Mouse (Mus musculus) small intestine, adult 2 months (tissue): ENCODE measurements at regions not wholly inside any gene's neighbourhood (a gene's known extent, or its start where the extent isn't known, plus 50 kb on each side); places are given as distances from the start of the nearest gene placed in this dataset.

Experiments used
- H3K27ac ChIP-seq: fragments of 200-500 bp; 2 replicates; pipeline ENCODE4 v1.5.1; 2012; ENCODE audit warnings: low read depth, low read length, control low read depth, inconsistent platforms; ENCODE audit not compliant: insufficient read depth
- H3K27me3 ChIP-seq: fragments of 200-500 bp; 2 replicates; pipeline ENCODE4 v1.6.1; 2012; ENCODE audit warnings: mild to moderate bottlenecking, moderate library complexity, low read length, inconsistent platforms; ENCODE audit not compliant: control insufficient read depth, insufficient read depth
- H3K36me3 ChIP-seq: fragments of 200-500 bp; 2 replicates; pipeline ENCODE4 v1.6.1; 2012; ENCODE audit warnings: mild to moderate bottlenecking, low read length, control low read depth, inconsistent platforms; ENCODE audit not compliant: control insufficient read depth, insufficient read depth
- H3K4me1 ChIP-seq: fragments of 200-500 bp; 2 replicates; pipeline ENCODE4 v1.6.1; 2012; ENCODE audit warnings: low read length, inconsistent platforms, mixed read lengths; ENCODE audit not compliant: control insufficient read depth, insufficient read depth, insufficient read length
- H3K4me3 ChIP-seq: fragments of 200-500 bp; 2 replicates; pipeline ENCODE4 v1.5.1; 2012; ENCODE audit warnings: low read depth, mild to moderate bottlenecking, control low read depth, inconsistent platforms, low read length, moderate library complexity
- CTCF ChIP-seq: fragments of 200-500 bp; IDR thresholded peaks from 2 replicates; pipeline ENCODE4 v1.5.1; 2012; ENCODE audit warnings: low read depth, mild to moderate bottlenecking, control low read depth, inconsistent platforms, low read length, moderate library complexity, mixed read lengths; ENCODE audit not compliant: insufficient replicate concordance, insufficient read length; ENCODE audit errors: extremely low read depth
- POLR2A ChIP-seq: fragments of 200-500 bp; IDR thresholded peaks from 2 replicates; pipeline ENCODE4 v1.6.1; 2012; ENCODE audit warnings: low read depth, mild to moderate bottlenecking, control low read depth, inconsistent platforms, low read length, moderate library complexity
- WGBS: fragments of 180-500 bp; shearing (Covaris S2); methylation state at CpG from one replicate; pipeline ENCODE4 v1.1.7; 2018; 5-methylcytosine and 5-hydroxymethylcytosine counted together

GRCm38 (mm10) chr3:133599731-133600130 is 54.8 kb upstream of the Tet2 start:
- 93% methylated on average over 7 of the region's 7 CpGs for WGBS
- TF ChIP-seq CTCF (no peak), POLR2A (no peak)
- no peaks in the 10 kb centered on the region; the same call in 1 of the 2 replicates for H3K27me3 ChIP-seq
- H3K27ac ChIP-seq, result no peak overlapping the region
- H3K4me3 ChIP-seq, result no peak overlapping the region
- no peaks in the 10 kb centered on the region for H3K36me3 ChIP-seq
- H3K4me1 ChIP-seq, result no peaks in the 10 kb centered on the region

GRCm38 (mm10) chr3:133600447-133601220 is 55.7 kb upstream of the Tet2 start:
- 32% methylated on average over 11 of the region's 11 CpGs for WGBS

GRCm38 (mm10) chr3:133605460-133605859 is 60.5 kb upstream of the Tet2 start:
- 78% methylated on average over 6 of the region's 6 CpGs for WGBS
- Histone ChIP-seq H3K36me3 (no peaks in the 10 kb centered on the region), H3K4me1 (no peaks in the 10 kb centered on the region), H3K27ac (no peak overlapping the region), H3K4me3 (no peak overlapping the region), H3K27me3 (no peaks in the 10 kb centered on the region)
- TF ChIP-seq CTCF, result no peak
- no peak for TF ChIP-seq POLR2A

More at GRCm38 (mm10) chr3:133600447-133601220, 55.7 kb upstream of the Tet2 start:
- H3K27ac ChIP-seq, result no peak overlapping the region
- H3K4me3 ChIP-seq, result no peak overlapping the region
- no peaks in the 10 kb centered on the region for H3K36me3 ChIP-seq
- H3K27me3 ChIP-seq, result no peaks in the 10 kb centered on the region; the same call in 1 of the 2 replicates
- no peak for TF ChIP-seq CTCF
- H3K4me1 ChIP-seq, result no peaks in the 10 kb centered on the region

GRCm38 (mm10) chr3:133608845-133609261 is 63.9 kb upstream of the Tet2 start:
- Histone ChIP-seq H3K27ac (no peak overlapping the region), H3K4me3 (no peak overlapping the region), H3K4me1 (no peaks in the 10 kb centered on the region), H3K27me3 (no peaks in the 10 kb centered on the region), H3K36me3 (no peaks in the 10 kb centered on the region)
- WGBS, result 60% methylated on average over 3 of the region's 3 CpGs
- no peak for TF ChIP-seq CTCF
- no peak for TF ChIP-seq POLR2A

- TF ChIP-seq CTCF (no peak), POLR2A (no peak)
- 71% methylated on average over 12 of the region's 12 CpGs for WGBS
- Histone ChIP-seq H3K27me3 (no peaks in the 10 kb centered on the region), H3K36me3 (no peaks in the 10 kb centered on the region), H3K4me3 (no peak overlapping the region), H3K4me1 (no peaks in the 10 kb centered on the region), H3K27ac (no peak overlapping the region)
Observed at GRCm38 (mm10) chr3:133613836-133614711, 69.1 kb upstream of the Tet2 start.

GRCm38 (mm10) chr3:133614712-133615426 is 69.9 kb upstream of the Tet2 start:
- Histone ChIP-seq H3K4me1 (no peaks in the 10 kb centered on the region), H3K4me3 (no peak overlapping the region), H3K36me3 (no peaks in the 10 kb centered on the region), H3K27ac (no peak overlapping the region), H3K27me3 (no peaks in the 10 kb centered on the region)
- 67% methylated on average over 14 of the region's 14 CpGs for WGBS
- TF ChIP-seq POLR2A (no peak), CTCF (no peak)
